Comparison of ENCODE assay signal across 11 mouse cellular contexts in genomic region chr1:31064817-31065740, GRCm38 (mm10).
DNase-seq lines count a peak whose midpoint lies in the region; ATAC-seq and TF ChIP-seq lines count a peak whose summit lies in the region.
"Had no signal": no experiment of that assay in that cellular context is flagged by ENCODE, and none has a peak within 500 bp of the region (broad histone marks: within the 10 kb centered on the region; RNA-seq: fewer than 3 reads in every experiment).

No protein-coding gene starts in this region.

- H3K4me1 ChIP-seq in midbrain, postnatal 0 days (ENCODE audit: insufficient read depth, low read length): no peaks in the 10 kb centered on the region
- H3K4me1 ChIP-seq in midbrain, embryonic 11.5 days (ENCODE audit: control insufficient read depth, insufficient read depth, low read length): no peaks in the 10 kb centered on the region
- H3K4me1 ChIP-seq in lung, postnatal 0 days (ENCODE audit: insufficient read depth, low read depth, low read length): no peaks in the 10 kb centered on the region

- H3K36me3 ChIP-seq in midbrain, postnatal 0 days (ENCODE audit: insufficient read depth, low read length): no peaks in the 10 kb centered on the region
- H3K36me3 ChIP-seq in midbrain, embryonic 11.5 days (ENCODE audit: control insufficient read depth, insufficient read depth, low read length): no peaks in the 10 kb centered on the region
- no peaks in the 10 kb centered on the region for H3K36me3 ChIP-seq in lung, postnatal 0 days (ENCODE audit: insufficient read depth, low read length)

- DNase-seq in cerebellum, postnatal 10 days: peak; percentile 45 to 60
- no peak for DNase-seq in cerebellum, adult 9-11 months
- DNase-seq in midbrain, postnatal 0 days (ENCODE audit: low spot score): peak; percentile 5
- no peak for DNase-seq in midbrain, embryonic 11.5 days (ENCODE audit: low spot score, missing footprints)
- DNase-seq in lung, postnatal 0 days (ENCODE audit: low spot score): no peak
- DNase-seq in kidney, adult 11 months: no peak
- no peak for DNase-seq in kidney, postnatal 25 days
- DNase-seq: heart, postnatal 4 days; kidney, adult 9 months; thymus, postnatal 4 days had no signal

- no peak overlapping the region for H3K9ac ChIP-seq in midbrain, postnatal 0 days (replicated peaks; ENCODE audit: low read length, poor library complexity, severe bottlenecking)
- H3K9ac ChIP-seq in midbrain, embryonic 11.5 days (ENCODE audit: low read length): no peak overlapping the region
- no peak overlapping the region for H3K9ac ChIP-seq in lung, postnatal 0 days (replicated peaks; ENCODE audit: low read depth)

- H3K27ac ChIP-seq in midbrain, postnatal 0 days (ENCODE audit: low read depth, low read length): no peak overlapping the region
- no peak overlapping the region for H3K27ac ChIP-seq in midbrain, embryonic 11.5 days (ENCODE audit: low read depth, low read length)
- H3K27ac ChIP-seq in lung, postnatal 0 days (ENCODE audit: low read length): no peak overlapping the region

- TF ChIP-seq EP300 in lung, postnatal 0 days (IDR thresholded peaks at IDR 0.05): no peak

- H3K27me3 ChIP-seq in midbrain, postnatal 0 days (ENCODE audit: insufficient read depth, low read length): no peaks in the 10 kb centered on the region
- H3K27me3 ChIP-seq in midbrain, embryonic 11.5 days (ENCODE audit: control insufficient read depth, insufficient read depth, low read length): no peaks in the 10 kb centered on the region
- no peaks in the 10 kb centered on the region for H3K27me3 ChIP-seq in lung, postnatal 0 days (replicated peaks; ENCODE audit: insufficient read depth, low read length)

- no peak for TF ChIP-seq CTCF in midbrain, postnatal 0 days (IDR thresholded peaks at IDR 0.05)
- no peak for TF ChIP-seq CTCF in lung, postnatal 0 days (IDR thresholded peaks at IDR 0.05)

- H3K4me2 ChIP-seq in midbrain, postnatal 0 days (ENCODE audit: low read depth, low read length, poor library complexity, severe bottlenecking): no peak overlapping the region
- H3K4me2 ChIP-seq in midbrain, embryonic 11.5 days: no peak overlapping the region
- no peak overlapping the region for H3K4me2 ChIP-seq in lung, postnatal 0 days (replicated peaks; ENCODE audit: low read depth, low read length)

- WGBS in midbrain, postnatal 0 days: 73% methylated on average over 12 of the region's 12 CpGs
- 88% methylated on average over 12 of the region's 12 CpGs for WGBS in midbrain, embryonic 11.5 days
- 53% methylated on average over 12 of the region's 12 CpGs for WGBS in lung, postnatal 0 days

- H3K4me3 ChIP-seq in midbrain, postnatal 0 days (ENCODE audit: low read depth, low read length): no peak overlapping the region
- no peak overlapping the region for H3K4me3 ChIP-seq in midbrain, embryonic 11.5 days (ENCODE audit: low read depth, low read length)
- H3K4me3 ChIP-seq in lung, postnatal 0 days (ENCODE audit: low read depth, low read length): no peak overlapping the region

- ATAC-seq in midbrain, postnatal 0 days (ENCODE audit: low FRiP score): 0 out of 2 replicates have a peak, but pooled peaks have one; percentile 41
- no peak for ATAC-seq in midbrain, embryonic 11.5 days (ENCODE audit: low FRiP score)
- peak; percentile 35; the same call in 1 of the 2 replicates for ATAC-seq in lung, postnatal 0 days
- ATAC-seq in CD4-positive, CD25-positive, alpha-beta regulatory T cell, adult 4 months: no peak

- H3K9me3 ChIP-seq in midbrain, postnatal 0 days (ENCODE audit: low read length): no peaks in the 10 kb centered on the region
- H3K9me3 ChIP-seq in midbrain, embryonic 11.5 days (ENCODE audit: control insufficient read depth, low read length): no peaks in the 10 kb centered on the region
- H3K9me3 ChIP-seq in lung, postnatal 0 days (ENCODE audit: low read length): no peaks in the 10 kb centered on the region

Comparison
In these comparisons a context has a peak if more than half of its experiments do, and no peak if none do; other contexts are left out.
1. DNase-seq: peak in cerebellum, postnatal 10 days (2 of 2) and midbrain, postnatal 0 days (single experiment); none in cerebellum, adult 9-11 months (single experiment), midbrain, embryonic 11.5 days (single experiment), lung, postnatal 0 days (single experiment), kidney, adult 11 months (single experiment) and kidney, postnatal 25 days (0 of 2).
2. ATAC-seq: peak in midbrain, postnatal 0 days (single experiment) and lung, postnatal 0 days (single experiment); none in midbrain, embryonic 11.5 days (single experiment) and CD4-positive, CD25-positive, alpha-beta regulatory T cell, adult 4 months (single experiment).